Mouse (Mus musculus) hindbrain, embryonic 16.5 days (tissue): ENCODE measurements at regions not wholly inside any gene's neighbourhood (a gene's known extent, or its start where the extent isn't known, plus 50 kb on each side); places are given as distances from the start of the nearest gene placed in this dataset.

Experiments
- ATAC-seq: fragments of 200-750 bp; cut with Nextera tagmentation; 2 replicates; pipeline ENCODE4 v1.8.0; 2017; ENCODE audit warnings: moderate TSS enrichment, moderate library complexity
- H3K27ac ChIP-seq: fragments of 300-500 bp; sonication (generic); 2 replicates; pipeline ENCODE4 v1.5.1; 2014; ENCODE audit warnings: low read depth, mild to moderate bottlenecking, control low read depth, low read length, moderate library complexity
- H3K27me3 ChIP-seq: fragments of 300-500 bp; sonication (generic); replicated peaks from 2 replicates; pipeline ENCODE4 v1.6.1; 2014; ENCODE audit warnings: low read length; ENCODE audit not compliant: control insufficient read depth, insufficient read depth
- H3K36me3 ChIP-seq: fragments of 300-500 bp; sonication (generic); 2 replicates; pipeline ENCODE4 v1.6.1; 2014; ENCODE audit warnings: mild to moderate bottlenecking, low read length, moderate library complexity, mixed read lengths; ENCODE audit not compliant: control insufficient read depth, insufficient read depth
- H3K4me1 ChIP-seq: fragments of 300-500 bp; sonication (generic); 2 replicates; pipeline ENCODE4 v1.6.1; 2014; ENCODE audit warnings: low read depth, low read length; ENCODE audit not compliant: control insufficient read depth, insufficient read depth
- H3K4me2 ChIP-seq: fragments of 300-500 bp; sonication (generic); 2 replicates; pipeline ENCODE4 v1.6.1; 2014; ENCODE audit warnings: mild to moderate bottlenecking, low read length, control low read depth, moderate library complexity
- H3K4me3 ChIP-seq: fragments of 300-500 bp; sonication (generic); 2 replicates; pipeline ENCODE4 v1.5.1; 2014; ENCODE audit warnings: mild to moderate bottlenecking, low read length, control low read depth, moderate library complexity
- H3K9ac ChIP-seq: fragments of 300-500 bp; sonication (generic); 2 replicates; pipeline ENCODE4 v1.6.1; 2014; ENCODE audit warnings: low read depth, mild to moderate bottlenecking, control low read depth, low read length, moderate library complexity
- H3K9me3 ChIP-seq: fragments of 300-500 bp; sonication (generic); 2 replicates; pipeline ENCODE4 v1.6.1; 2014; ENCODE audit warnings: mild to moderate bottlenecking, low read length, moderate library complexity; ENCODE audit not compliant: control insufficient read depth
- WGBS: fragments of 180-500 bp; shearing (Covaris S2); extraction: QIAGEN DNeasy Blood & Tissue Kit; methylation state at CpG from one replicate; pipeline ENCODE4 v1.1.7; 2014; 5-methylcytosine and 5-hydroxymethylcytosine counted together

- H3K36me3 ChIP-seq: no peaks in the 10 kb centered on the region
- no peak for ATAC-seq
- H3K9me3 ChIP-seq: no peaks in the 10 kb centered on the region
- WGBS: 73% methylated on average over 8 of the region's 8 CpGs
- H3K4me2 ChIP-seq: no peak overlapping the region
- no peaks in the 10 kb centered on the region for H3K4me1 ChIP-seq
- no peak overlapping the region for H3K9ac ChIP-seq
- H3K4me3 ChIP-seq: no peak overlapping the region
- no peaks in the 10 kb centered on the region for H3K27me3 ChIP-seq
- no peak overlapping the region for H3K27ac ChIP-seq
These were observed 54.6 kb upstream of the Chd1 start for GRCm38 (mm10) chr17:15650089-15650742.

GRCm38 (mm10) chr17:15651869-15652268 is 52.9 kb upstream of the Chd1 start:
- no peak overlapping the region for H3K4me2 ChIP-seq
- H3K4me1 ChIP-seq: no peaks in the 10 kb centered on the region
- no peaks in the 10 kb centered on the region for H3K9me3 ChIP-seq
- H3K36me3 ChIP-seq: no peaks in the 10 kb centered on the region
- H3K9ac ChIP-seq: no peak overlapping the region
- H3K27ac ChIP-seq: no peak overlapping the region
- H3K27me3 ChIP-seq: no peaks in the 10 kb centered on the region
- ATAC-seq: no peak
- H3K4me3 ChIP-seq: no peak overlapping the region
- 88% methylated on average over 3 of the region's 3 CpGs for WGBS
